Mouse (Mus musculus): Measurements from ENCODE around the gene Hnrnpr.

GRCm38 (mm10) chr4:136289918-136290780 lies 20.6 kb upstream of the Hnrnpr start:
- TF ChIP-seq GATA1 (IDR thresholded peaks at IDR 0.05; ENCODE audit: low read length) (no peak), TAL1 (IDR thresholded peaks at IDR 0.05; ENCODE audit: low read length) (no peak)

Measured in erythroblast, embryonic 14.5 days (primary cell).